Mouse (Mus musculus): ENCODE measurements at regions not wholly inside any gene's neighbourhood (a gene's known extent, or its start where the extent isn't known, plus 50 kb on each side); places are given as distances from the start of the nearest gene placed in this dataset.

DNA sequence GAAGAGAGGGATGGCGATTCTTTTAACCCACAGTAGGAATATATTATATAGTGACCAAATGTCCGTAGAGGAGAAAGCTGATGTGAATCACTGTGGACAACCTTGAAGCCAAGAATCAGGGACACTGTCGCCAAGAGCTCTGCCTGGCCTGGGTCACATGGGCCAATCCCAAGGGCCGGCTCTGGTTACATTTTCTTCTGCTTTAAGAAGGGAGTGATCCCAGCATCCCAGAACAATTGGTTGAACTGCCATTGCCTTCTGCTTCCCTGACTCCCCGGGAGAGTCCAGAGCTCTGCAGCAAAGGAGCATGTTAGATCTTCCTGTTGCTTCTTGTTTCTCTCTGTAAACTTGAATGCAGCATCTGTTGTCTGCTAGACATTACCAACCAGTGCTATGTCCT lies 126.0 kb upstream of the Map1b start:
- no peak overlapping the region for H3K4me3 ChIP-seq
- H3K79me2 ChIP-seq (replicated peaks; ENCODE audit: control insufficient read depth, insufficient read depth, low read length): no peaks in the 10 kb centered on the region
- 36% methylated on average over 5 of the region's 5 CpGs for WGBS
- H3K27ac ChIP-seq: no peak overlapping the region
- H3K27me3 ChIP-seq (ENCODE audit: control insufficient read depth, insufficient read depth, low read length): peaks cover 2% of the 10 kb centered on the region; the same call in 1 of the 2 replicates
- TF ChIP-seq EP300 (IDR thresholded peaks at IDR 0.05; ENCODE audit: insufficient read depth, low read depth, low read length) (no peak), POLR2A (IDR thresholded peaks at IDR 0.05; ENCODE audit: insufficient read depth, low read depth, low read length) (no peak), CTCF (IDR thresholded peaks at IDR 0.05) (no peak)
- H3K4me1 ChIP-seq (ENCODE audit: control insufficient read depth, insufficient read depth, low read length): no peaks in the 10 kb centered on the region
- H3K9ac ChIP-seq (ENCODE audit: low read depth, low read length): no peak overlapping the region
- no peaks in the 10 kb centered on the region for H3K36me3 ChIP-seq (ENCODE audit: control insufficient read depth, insufficient read depth, low read length)
- intact Hi-C loops (cut with DNase I): no loop called here
- peak; percentile 36 to 48 for DNase-seq

DNA sequence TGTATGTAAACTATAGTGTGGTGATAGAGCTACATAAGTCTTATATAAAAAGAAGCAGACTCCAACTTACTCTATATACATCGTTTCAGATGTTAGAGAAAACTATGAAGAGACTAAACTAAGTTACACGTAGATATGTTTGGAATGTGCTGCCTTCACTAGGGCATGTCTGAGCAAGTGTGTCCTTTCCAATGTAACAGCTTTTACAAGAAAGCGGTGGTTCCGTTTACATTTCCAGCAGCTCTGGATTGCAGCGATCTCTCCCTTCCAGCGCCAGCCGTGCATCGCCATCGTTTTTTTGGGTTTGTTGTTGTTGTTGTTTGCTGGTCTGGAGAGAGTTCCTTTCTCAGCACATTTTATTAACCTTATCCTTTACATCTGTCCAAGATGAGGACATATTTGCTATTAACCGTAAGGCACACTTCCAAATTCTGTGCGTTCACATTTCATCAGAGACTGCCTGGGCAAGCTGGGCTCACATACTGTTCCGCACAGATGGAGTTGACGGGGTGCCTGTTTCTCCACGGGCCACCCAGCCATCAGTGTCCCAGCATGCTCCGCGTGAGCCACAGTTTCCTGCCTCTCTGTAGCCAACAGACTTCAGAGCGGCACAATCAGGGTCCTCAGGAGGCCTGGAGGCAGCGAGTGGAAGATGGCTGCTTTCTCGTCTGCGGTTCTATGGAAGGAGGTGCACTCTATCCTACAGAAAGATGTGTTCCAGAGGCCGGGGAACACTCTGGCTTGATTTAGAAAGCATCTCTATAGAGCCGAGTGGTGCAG lies 125.2 kb upstream of the Map1b start:
- no peak for TF ChIP-seq CTCF (IDR thresholded peaks at IDR 0.05)
- TF ChIP-seq POLR2A (IDR thresholded peaks at IDR 0.05; ENCODE audit: insufficient read depth, low read depth, low read length): no peak
- TF ChIP-seq EP300 (IDR thresholded peaks at IDR 0.05; ENCODE audit: insufficient read depth, low read depth, low read length): no peak
- peak; percentile 8 to 31 for DNase-seq
- H3K79me2 ChIP-seq (replicated peaks; ENCODE audit: control insufficient read depth, insufficient read depth, low read length): no peaks in the 10 kb centered on the region
- no peaks in the 10 kb centered on the region for H3K4me1 ChIP-seq (ENCODE audit: control insufficient read depth, insufficient read depth, low read length)
- 80% methylated on average over 22 of the region's 22 CpGs for WGBS
- H3K36me3 ChIP-seq (ENCODE audit: control insufficient read depth, insufficient read depth, low read length): no peaks in the 10 kb centered on the region
- intact Hi-C loops (cut with DNase I): no loop called here
- H3K27me3 ChIP-seq (ENCODE audit: control insufficient read depth, insufficient read depth, low read length): peaks cover 2% of the 10 kb centered on the region; the same call in 1 of the 2 replicates
- H3K27ac ChIP-seq: no peak overlapping the region
- no peak overlapping the region for H3K4me3 ChIP-seq
- H3K9ac ChIP-seq (ENCODE audit: low read depth, low read length): no peak overlapping the region

DNA sequence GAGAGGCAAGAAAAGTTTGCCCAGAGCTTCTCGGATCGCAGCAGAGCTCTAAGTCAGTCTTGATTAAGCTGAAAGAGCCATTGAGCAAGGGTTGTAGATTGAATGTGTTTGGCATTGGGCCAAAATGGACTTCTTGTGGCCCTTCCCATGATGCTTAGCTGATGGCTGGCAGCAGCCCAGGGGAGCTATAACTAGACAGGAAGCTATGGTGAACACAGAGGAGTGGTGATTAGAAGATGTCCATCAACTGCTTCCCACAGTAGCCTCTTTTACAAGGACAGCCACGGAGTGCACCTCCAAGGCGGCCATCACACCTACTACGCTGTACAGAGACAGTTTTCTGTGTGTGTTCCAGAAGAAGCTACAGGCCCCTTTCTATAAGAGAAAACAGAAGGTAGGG lies 116.4 kb upstream of the Map1b start:
- 47% methylated on average over 5 of the region's 5 CpGs for WGBS
- Histone ChIP-seq H3K9ac (ENCODE audit: low read depth, low read length) (no peak overlapping the region), H3K27me3 (ENCODE audit: control insufficient read depth, insufficient read depth, low read length) (no peaks in the 10 kb centered on the region), H3K79me2 (replicated peaks; ENCODE audit: control insufficient read depth, insufficient read depth, low read length) (no peaks in the 10 kb centered on the region), H3K27ac (no peak overlapping the region), H3K4me1 (ENCODE audit: control insufficient read depth, insufficient read depth, low read length) (no peaks in the 10 kb centered on the region), H3K36me3 (ENCODE audit: control insufficient read depth, insufficient read depth, low read length) (no peaks in the 10 kb centered on the region), H3K4me3 (no peak overlapping the region)
- intact Hi-C loops (cut with DNase I): no loop called here
- TF ChIP-seq POLR2A (IDR thresholded peaks at IDR 0.05; ENCODE audit: insufficient read depth, low read depth, low read length): no peak
- TF ChIP-seq EP300 (IDR thresholded peaks at IDR 0.05; ENCODE audit: insufficient read depth, low read depth, low read length): no peak
- TF ChIP-seq CTCF (IDR thresholded peaks at IDR 0.05): no peak
- no peak for DNase-seq

DNA sequence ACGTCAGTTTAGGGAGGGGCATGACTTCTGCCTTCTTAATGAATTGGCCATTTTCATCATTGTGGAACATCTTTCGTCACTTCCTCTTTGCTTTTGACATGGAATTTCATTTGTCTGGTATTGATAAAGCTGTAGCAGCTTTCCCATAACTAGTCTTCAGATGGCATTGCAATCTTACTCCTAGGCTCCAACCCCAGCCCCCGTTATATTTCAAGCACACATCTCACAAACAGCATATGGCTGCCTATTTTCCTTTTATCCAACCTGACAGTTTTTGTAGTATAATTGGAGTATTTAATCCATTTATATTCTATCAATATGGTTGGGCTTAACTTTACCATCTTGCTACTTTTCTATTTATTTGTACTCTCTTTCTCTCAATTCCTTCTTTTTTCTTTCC lies 114.5 kb upstream of the Map1b start:
- intact Hi-C loops (cut with DNase I): no loop called here
- no peak overlapping the region for H3K27ac ChIP-seq
- no peaks in the 10 kb centered on the region for H3K27me3 ChIP-seq (ENCODE audit: control insufficient read depth, insufficient read depth, low read length)
- no peak overlapping the region for H3K4me3 ChIP-seq
- H3K79me2 ChIP-seq (replicated peaks; ENCODE audit: control insufficient read depth, insufficient read depth, low read length): no peaks in the 10 kb centered on the region
- no peaks in the 10 kb centered on the region for H3K4me1 ChIP-seq (ENCODE audit: control insufficient read depth, insufficient read depth, low read length)
- H3K9ac ChIP-seq (ENCODE audit: low read depth, low read length): no peak overlapping the region
- 79% methylated on average over 3 of the region's 3 CpGs for WGBS
- H3K36me3 ChIP-seq (ENCODE audit: control insufficient read depth, insufficient read depth, low read length): no peaks in the 10 kb centered on the region
- DNase-seq: no peak
- no peak for TF ChIP-seq EP300 (IDR thresholded peaks at IDR 0.05; ENCODE audit: insufficient read depth, low read depth, low read length)
- no peak for TF ChIP-seq POLR2A (IDR thresholded peaks at IDR 0.05; ENCODE audit: insufficient read depth, low read depth, low read length)
- no peak for TF ChIP-seq CTCF (IDR thresholded peaks at IDR 0.05)

DNA sequence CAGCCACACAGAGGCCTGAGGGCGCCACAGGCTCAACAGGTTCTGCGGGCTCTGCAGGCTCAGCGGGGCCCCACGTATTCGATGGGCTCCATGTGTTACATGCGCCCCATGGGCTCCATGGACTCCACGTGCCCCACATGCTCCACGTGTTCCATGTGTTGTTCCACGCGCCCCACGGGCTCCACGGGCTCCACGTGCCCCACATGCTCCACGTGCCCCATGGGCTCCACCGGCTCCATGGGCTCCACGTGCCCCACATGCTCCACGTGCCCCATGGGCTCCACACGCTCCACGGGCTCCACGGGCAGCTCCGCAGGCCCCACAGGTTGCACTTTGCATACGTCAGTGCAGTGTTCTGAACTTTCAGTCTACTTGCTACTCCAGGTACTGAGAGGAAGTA lies 114.0 kb upstream of the Map1b start:
- Histone ChIP-seq H3K27me3 (ENCODE audit: control insufficient read depth, insufficient read depth, low read length) (no peaks in the 10 kb centered on the region), H3K4me1 (ENCODE audit: control insufficient read depth, insufficient read depth, low read length) (no peaks in the 10 kb centered on the region), H3K79me2 (replicated peaks; ENCODE audit: control insufficient read depth, insufficient read depth, low read length) (no peaks in the 10 kb centered on the region), H3K9ac (ENCODE audit: low read depth, low read length) (no peak overlapping the region), H3K4me3 (no peak overlapping the region), H3K27ac (no peak overlapping the region), H3K36me3 (ENCODE audit: control insufficient read depth, insufficient read depth, low read length) (no peaks in the 10 kb centered on the region)
- no peak for DNase-seq
- intact Hi-C loops (cut with DNase I): no loop called here
- 92% methylated on average over 22 of the region's 22 CpGs for WGBS
- TF ChIP-seq EP300 (IDR thresholded peaks at IDR 0.05; ENCODE audit: insufficient read depth, low read depth, low read length): no peak
- TF ChIP-seq CTCF (IDR thresholded peaks at IDR 0.05): no peak

DNA sequence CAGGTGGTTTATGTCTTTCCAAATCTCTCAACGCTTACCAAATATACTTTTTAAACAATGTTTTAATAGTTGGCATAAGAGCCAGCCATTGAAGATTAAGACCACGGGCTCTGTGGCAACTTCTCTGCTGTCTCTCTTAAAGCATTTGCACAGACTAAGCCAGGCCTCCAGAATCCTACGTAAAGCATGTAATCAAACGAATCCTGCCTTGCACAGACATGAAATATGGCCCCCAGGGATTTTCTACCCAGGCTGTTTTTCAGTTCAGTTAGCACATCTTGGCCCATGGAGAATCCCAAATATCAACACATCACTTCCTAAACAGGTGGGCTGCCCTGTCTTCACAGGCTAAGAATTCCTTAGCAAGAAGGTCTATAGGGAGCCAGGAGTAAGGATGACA lies 108.9 kb upstream of the Map1b start:
- H3K27me3 ChIP-seq (ENCODE audit: control insufficient read depth, insufficient read depth, low read length): no peaks in the 10 kb centered on the region
- TF ChIP-seq POLR2A (IDR thresholded peaks at IDR 0.05; ENCODE audit: insufficient read depth, low read depth, low read length) (no peak), EP300 (IDR thresholded peaks at IDR 0.05; ENCODE audit: insufficient read depth, low read depth, low read length) (no peak), CTCF (IDR thresholded peaks at IDR 0.05) (no peak)
- no peak overlapping the region for H3K27ac ChIP-seq
- H3K36me3 ChIP-seq (ENCODE audit: control insufficient read depth, insufficient read depth, low read length): no peaks in the 10 kb centered on the region
- no peaks in the 10 kb centered on the region for H3K4me1 ChIP-seq (ENCODE audit: control insufficient read depth, insufficient read depth, low read length)
- H3K9ac ChIP-seq (ENCODE audit: low read depth, low read length): no peak overlapping the region
- intact Hi-C loops (cut with DNase I): no loop called here
- no peak for DNase-seq
- no peaks in the 10 kb centered on the region for H3K79me2 ChIP-seq (replicated peaks; ENCODE audit: control insufficient read depth, insufficient read depth, low read length)
- no peak overlapping the region for H3K4me3 ChIP-seq
- WGBS: 63% methylated on average over 4 of the region's 4 CpGs
